Mouse (Mus musculus) ES-E14 (cell line): ENCODE data around the gene Smg8. TPM values are rescaled to one million over a fixed set of nuclear protein-coding genes. Genes with fewer than 3 reads are reported as not detected.

Source experiments
- DNase-seq: peaks from one replicate; pipeline ENCODE4 v3.0.0-alpha.2; 2013; ENCODE audit warnings: low read depth, low spot score
- H3K27ac ChIP-seq: 2 replicates; pipeline ENCODE4 v1.5.1; 2012; ENCODE audit warnings: low read depth, mild to moderate bottlenecking, low read length, moderate library complexity, mixed read lengths; ENCODE audit not compliant: poor library complexity, insufficient read depth, severe bottlenecking
- H3K36me3 ChIP-seq: 2 replicates; pipeline ENCODE4 v1.6.1; 2012; ENCODE audit warnings: mild to moderate bottlenecking, low read length, moderate library complexity, mixed read lengths; ENCODE audit not compliant: control insufficient read depth, poor library complexity, insufficient read depth, severe bottlenecking
- H3K4me1 ChIP-seq, 2 experiments: fragments of 150-350 bp in 1 of 2; sonication (generic) in 1 of 2; 2 replicates each; pipeline ENCODE4 v1.6.1; 2012; ENCODE audit warnings: low read length in 2 of 2, mild to moderate bottlenecking in 1 of 2, mixed read lengths in 1 of 2; ENCODE audit not compliant: control insufficient read depth in 2 of 2, insufficient read depth in 2 of 2, poor library complexity in 1 of 2
- H3K4me3 ChIP-seq, 2 experiments: fragments of 150-350 bp in 1 of 2; sonication (generic) in 1 of 2; 2 replicates each; pipeline ENCODE4 v1.5.1; 2012; ENCODE audit warnings: low read length in 2 of 2, low read depth in 1 of 2, mild to moderate bottlenecking in 1 of 2, mixed read lengths in 1 of 2; ENCODE audit not compliant: insufficient read depth in 1 of 2, poor library complexity in 1 of 2, severe bottlenecking in 1 of 2
- H3K9ac ChIP-seq: 2 replicates; pipeline ENCODE4 v1.6.1; 2012; ENCODE audit warnings: low read depth, mild to moderate bottlenecking, low read length, mixed read lengths; ENCODE audit not compliant: poor library complexity, insufficient read depth, severe bottlenecking
- H3K9me3 ChIP-seq: fragments of 150-350 bp; sonication (generic); 2 replicates; pipeline ENCODE4 v1.6.1; 2012; ENCODE audit warnings: low read depth, mild to moderate bottlenecking, low read length; ENCODE audit not compliant: control insufficient read depth, insufficient read depth
- CHD2 ChIP-seq: IDR thresholded peaks from 2 replicates; pipeline ENCODE4 v1.6.1; 2014; ENCODE audit warnings: mild to moderate bottlenecking, low read depth, low read length, inconsistent platforms
- HCFC1 ChIP-seq: IDR thresholded peaks from 2 replicates; pipeline ENCODE4 v1.6.1; 2012; ENCODE audit warnings: low read length, inconsistent platforms, borderline replicate concordance; ENCODE audit not compliant: insufficient read depth
- MAFK ChIP-seq: IDR thresholded peaks from 2 replicates; pipeline ENCODE4 v1.6.1; 2014; ENCODE audit warnings: mild to moderate bottlenecking, low read depth, low read length, inconsistent platforms; ENCODE audit not compliant: insufficient read depth
- ZC3H11A ChIP-seq: IDR thresholded peaks from 2 replicates; pipeline ENCODE4 v1.6.1; 2012; ENCODE audit warnings: low read depth, mild to moderate bottlenecking, inconsistent platforms, low read length, borderline replicate concordance
- ZNF384 ChIP-seq: IDR thresholded peaks from 2 replicates; pipeline ENCODE4 v1.6.1; 2012; ENCODE audit warnings: low read depth, low read length, inconsistent platforms
- in situ Hi-C, 2 experiments: fragments of 600-800 bp; cut with MboI; formaldehyde crosslinking; loops; one replicate each; pipeline ENCODE4 v1.15.1; 2025; ENCODE audit warnings: low sequenced_read_pairs in 2 of 2, inconsistent platforms in 1 of 2; ENCODE audit not compliant: unreplicated experiment in 2 of 2
- total RNA-seq: library from RNA; depleted of rRNA; stranded (reverse); fragments of 300-350 nt; gene quantifications from 2 replicates; pipeline ENCODE4 v1.2.3, GENCODE M21; 2012; rRNA removed

Smg8 gene
- 30.9 and 33.5 TPM in 2 replicates for total RNA-seq

- peaks cover 3 to 4% of the 10 kb centered on the region in 2 experiments; a peak in 1 of 4 replicates for H3K4me1 ChIP-seq
- peak; percentile 88 for TF ChIP-seq HCFC1
- no peak for TF ChIP-seq ZC3H11A
- TF ChIP-seq CHD2, result peak; percentile 77
- no peak for TF ChIP-seq ZNF384
- no peak for TF ChIP-seq MAFK
- H3K4me3 ChIP-seq, result peak within 1 kb of the TSS; percentile 96 to 97
- peak; percentile 76 for DNase-seq
- in situ Hi-C loops, result no loop called here
- H3K27ac ChIP-seq, result peak within 1 kb of the TSS; percentile 42; the same call in 1 of the 2 replicates
- peak within 1 kb of the TSS; percentile 97 for H3K9ac ChIP-seq
- peaks cover 19% of the 10 kb centered on the region for H3K36me3 ChIP-seq
- H3K9me3 ChIP-seq, result no peaks in the 10 kb centered on the region
Measured at GRCm38 (mm10) chr11:87086290-87086984, at the start of gene Smg8. Smg8 (minus strand) TSS chr11:87086774.

GRCm38 (mm10) chr11:87136233-87136632 is 49.7 kb upstream of the Smg8 start:
- no peak overlapping the region for H3K9ac ChIP-seq
- no peaks in the 10 kb centered on the region for H3K4me1 ChIP-seq
- DNase-seq, result no peak
- H3K36me3 ChIP-seq, result peaks cover 2% of the 10 kb centered on the region
- H3K4me3 ChIP-seq, result no peak overlapping the region
- TF ChIP-seq ZC3H11A (no peak), ZNF384 (no peak), HCFC1 (no peak), CHD2 (no peak), MAFK (no peak)
- in situ Hi-C loops, result no loop called here
- H3K27ac ChIP-seq, result no peak overlapping the region
- no peaks in the 10 kb centered on the region for H3K9me3 ChIP-seq

- Histone ChIP-seq H3K27ac (peak within 1 kb of the TSS; percentile 89), H3K9me3 (no peaks in the 10 kb centered on the region), H3K36me3 (peaks cover 18% of the 10 kb centered on the region), H3K4me1 (peaks cover 0 to 4% of the 10 kb centered on the region in 2 experiments; a peak in 1 of 4 replicates), H3K4me3 (peak within 1 kb of the TSS; percentile 93 to 99), H3K9ac (peak within 1 kb of the TSS; percentile 98)
- in situ Hi-C loops, result no loop called here
- DNase-seq, result peak; percentile 79
- TF ChIP-seq CHD2 (peak; percentile 13; the same call in 1 of the 2 replicates), ZNF384 (0 out of 2 replicates have a peak, but pooled peaks have one; percentile 10), ZC3H11A (no peak)
Measured at GRCm38 (mm10) chr11:87126824-87127816, 40.5 kb upstream of the Smg8 start, which contains the start of gene Trim37. Trim37 (plus strand) TSS chr11:87127077.

- peaks cover 19% of the 10 kb centered on the region for H3K36me3 ChIP-seq
Measured at GRCm38 (mm10) chr11:87126281-87126823, 39.8 kb upstream of the Smg8 start.

More at GRCm38 (mm10) chr11:87126281-87126823, 39.8 kb upstream of the Smg8 start:
- TF ChIP-seq CHD2, result no peak
- TF ChIP-seq HCFC1, result no peak
- peak; percentile 89 for TF ChIP-seq ZNF384
- TF ChIP-seq MAFK, result no peak
- TF ChIP-seq ZC3H11A, result no peak
- Histone ChIP-seq H3K9me3 (no peaks in the 10 kb centered on the region), H3K9ac (peak overlapping the region; percentile 75), H3K4me1 (peaks cover 0 to 4% of the 10 kb centered on the region in 2 experiments; a peak in 1 of 4 replicates), H3K27ac (peak overlapping the region; percentile 45; the same call in 1 of the 2 replicates), H3K4me3 (peak overlapping the region; percentile 87 to 99)
- DNase-seq, result no peak
- in situ Hi-C loops, result no loop called here
